Mouse (Mus musculus) large intestine, adult 2 months (tissue): ENCODE results near the gene Herpud1. TPM values are rescaled to one million over a fixed set of nuclear protein-coding genes. Genes with fewer than 3 reads are reported as not detected.

Experiments
- DNase-seq: peaks from one replicate; pipeline ENCODE4 v3.0.0-alpha.2; 2012; ENCODE audit warnings: low read depth, low spot score
- WGBS: fragments of 180-500 bp; shearing (Covaris S2); methylation state at CpG from one replicate; pipeline ENCODE4 v1.1.7; 2018; 5-methylcytosine and 5-hydroxymethylcytosine counted together
- polyA plus RNA-seq: library from polyadenylated mRNA; depleted of rRNA; stranded (reverse); fragments of >200 nt; gene quantifications from 2 replicates; pipeline ENCODE4 v1.2.3, GENCODE M21; 2012; rRNA removed

Herpud1 gene
- 170 and 227 TPM in 2 replicates for polyA plus RNA-seq

DNA sequence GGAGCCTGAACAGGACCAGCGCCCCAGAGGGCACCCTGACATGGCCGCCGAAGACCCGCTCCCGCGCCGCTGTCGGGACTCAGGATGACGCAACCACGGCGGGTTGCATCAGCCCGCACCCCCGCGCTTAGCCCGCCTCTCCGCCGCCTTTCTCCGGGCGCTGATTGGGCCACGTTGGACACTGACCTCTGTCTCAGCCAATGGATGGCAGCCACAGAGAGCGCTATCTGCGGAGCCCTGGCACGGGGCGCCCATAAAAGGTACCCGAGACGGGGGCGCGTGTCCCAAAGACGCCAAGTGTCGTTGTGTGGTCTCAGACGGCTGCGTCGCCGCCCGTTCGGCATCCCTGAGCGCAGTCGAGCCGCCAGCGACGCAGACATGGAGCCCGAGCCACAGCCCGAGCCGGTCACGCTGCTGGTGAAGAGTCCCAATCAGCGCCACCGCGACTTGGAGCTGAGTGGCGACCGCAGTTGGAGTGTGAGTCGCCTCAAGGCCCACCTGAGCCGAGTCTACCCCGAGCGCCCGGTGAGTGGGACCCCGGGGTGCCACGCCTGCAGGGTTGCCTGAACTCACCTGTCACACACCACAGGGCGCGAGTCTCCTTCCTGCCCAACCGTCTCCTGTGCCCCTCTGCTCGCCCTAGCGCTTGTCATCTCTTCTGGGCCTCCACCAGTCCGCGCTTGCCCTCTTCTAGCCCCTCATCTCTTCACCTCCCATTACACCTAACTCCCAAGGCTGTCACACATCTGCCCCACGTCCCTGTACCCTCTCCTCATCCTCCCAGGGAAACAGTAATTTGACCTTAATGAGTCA, at the start of gene Herpud1:
TSS of gene Herpud1 (plus strand) at position 225 of the 813 bp plus-strand sequence.
- WGBS = under 1% methylated on average over 65 of the region's 65 CpGs

DNA sequence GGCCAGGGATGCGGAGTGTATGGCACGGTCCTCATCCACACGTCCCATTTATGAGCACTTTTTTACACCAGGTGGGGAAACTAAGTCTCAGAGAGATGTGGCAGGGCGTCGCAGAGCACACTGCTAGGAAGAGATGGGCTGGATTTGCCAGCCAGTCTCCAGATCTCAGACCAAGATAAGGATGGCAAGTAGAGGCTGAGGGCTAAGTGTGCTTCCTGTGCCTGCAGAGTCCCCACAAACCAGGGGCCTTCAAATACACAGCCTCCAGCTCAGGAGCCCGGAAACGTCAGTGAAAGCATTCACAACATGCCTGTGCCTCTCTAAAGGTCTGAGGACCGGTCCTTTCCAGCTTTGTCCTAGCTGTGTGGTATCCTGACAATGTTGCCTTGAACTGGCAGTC, 48.7 kb upstream of the Herpud1 start:
- no peak for DNase-seq

More for the DNA sequence above, at the start of gene Herpud1:
- DNase-seq = no peak

DNA sequence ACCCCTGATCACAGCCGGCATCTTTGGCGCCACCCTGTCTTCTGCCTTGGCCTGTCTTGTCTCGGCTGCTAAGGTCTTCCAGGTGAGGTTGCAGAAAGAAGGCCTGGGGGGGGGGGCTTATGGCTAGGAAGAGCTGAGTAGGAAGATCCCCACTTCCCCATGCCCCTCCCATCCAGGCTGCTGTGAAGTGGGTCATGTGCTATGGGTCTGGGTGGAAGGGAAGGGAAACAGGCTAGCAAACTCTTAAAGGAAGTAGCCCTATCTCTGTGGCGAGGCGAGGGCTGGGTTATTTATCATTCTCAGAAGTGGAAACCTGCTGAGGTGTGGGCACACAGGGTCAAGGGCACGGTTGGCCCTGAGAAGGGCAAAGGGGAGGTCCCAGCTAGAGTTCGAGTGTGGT, 45.4 kb upstream of the Herpud1 start:
- DNase-seq = no peak
- WGBS = 65% methylated on average over 7 of the region's 7 CpGs

More for the DNA sequence above, 48.7 kb upstream of the Herpud1 start:
- WGBS = 77% methylated on average over 8 of the region's 8 CpGs

DNA sequence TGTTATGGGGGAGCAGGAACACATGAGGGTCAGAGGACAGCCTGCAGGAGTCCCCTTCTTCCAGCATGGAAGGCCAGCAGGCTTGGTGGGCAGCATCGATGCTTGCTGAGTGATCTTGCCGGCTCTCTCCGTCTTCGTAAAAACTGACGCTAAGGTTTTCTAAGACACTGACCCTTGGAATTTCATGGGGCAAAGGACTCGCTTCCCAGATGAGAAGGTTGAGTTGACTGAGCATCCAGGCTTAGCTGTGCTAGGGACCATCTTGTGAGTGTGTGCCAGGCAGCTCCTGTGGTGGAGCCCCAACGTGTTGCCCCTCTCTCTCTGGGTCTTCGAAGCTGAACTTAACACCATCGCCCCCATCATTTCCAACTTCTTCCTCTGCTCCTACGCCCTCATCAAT, 43.5 kb upstream of the Herpud1 start:
- 91% methylated on average over 10 of the region's 10 CpGs for WGBS
- DNase-seq = no peak

DNA sequence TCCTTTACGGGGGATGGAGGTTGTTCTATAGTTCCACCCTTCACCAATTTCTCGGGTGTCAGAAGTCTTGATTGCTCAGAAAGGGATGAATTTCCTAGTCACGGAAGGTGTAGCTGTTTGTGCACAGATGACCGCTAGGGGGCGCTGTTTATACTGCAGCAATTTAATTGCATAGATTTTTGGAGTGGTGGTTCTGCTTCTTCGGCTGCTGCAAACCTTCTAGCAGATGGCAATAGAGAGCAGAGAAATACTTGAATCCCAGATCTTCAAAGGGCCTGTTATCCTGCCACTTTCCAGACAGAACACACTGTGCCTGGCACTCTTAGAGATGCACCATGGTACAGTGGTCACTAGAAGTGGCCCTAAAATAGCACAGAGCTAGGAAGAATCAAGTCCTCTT, 42.9 kb upstream of the Herpud1 start:
- 4% methylated on average over 6 of the region's 6 CpGs for WGBS
- peak; percentile 62 for DNase-seq

DNA sequence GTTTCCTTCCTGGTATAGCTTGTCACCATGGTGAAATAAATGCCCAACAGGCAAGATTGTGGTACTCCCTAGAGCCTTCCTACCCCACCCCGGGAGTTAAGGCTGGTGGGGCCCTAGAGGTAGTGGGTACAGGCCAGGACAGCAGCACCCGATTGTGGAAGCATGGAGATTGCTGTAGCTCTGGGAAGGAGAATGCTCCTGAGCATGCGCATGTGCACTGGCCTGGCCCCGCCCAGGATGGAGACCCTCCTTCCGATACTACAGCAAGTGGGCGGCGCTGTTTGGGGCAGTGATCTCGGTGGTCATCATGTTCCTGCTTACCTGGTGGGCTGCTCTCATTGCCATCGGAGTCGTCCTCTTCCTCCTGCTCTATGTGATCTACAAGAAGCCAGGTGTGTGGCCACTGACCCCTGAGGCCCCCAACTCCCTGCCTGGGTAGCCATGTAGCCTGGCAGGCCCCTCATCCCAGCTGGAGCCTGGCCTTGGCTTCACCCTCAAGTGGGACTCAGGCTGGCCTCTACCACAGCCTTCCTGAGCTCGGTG, 42.4 kb upstream of the Herpud1 start:
- DNase-seq = no peak
- WGBS = 90% methylated on average over 11 of the region's 11 CpGs

DNA sequence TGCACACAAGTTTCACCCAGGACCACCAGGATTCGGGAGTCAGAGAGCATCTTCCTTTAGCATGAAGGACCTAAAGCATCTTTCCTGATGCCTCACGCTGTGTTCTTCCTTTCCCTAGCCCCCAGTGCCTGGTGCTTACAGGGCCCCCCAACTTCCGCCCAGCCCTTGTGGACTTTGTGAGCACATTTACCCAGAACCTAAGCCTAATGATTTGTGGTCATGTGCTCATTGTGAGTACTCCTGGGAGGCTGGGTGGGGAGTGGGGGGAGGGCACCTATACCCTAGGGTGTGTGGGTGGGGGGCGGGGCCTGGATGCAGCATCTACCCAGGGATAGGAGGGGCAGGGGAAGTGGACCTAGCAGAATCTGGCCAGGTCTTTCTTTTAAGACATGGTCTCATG, 40.6 kb upstream of the Herpud1 start:
- WGBS = 84% methylated on average over 4 of the region's 4 CpGs
- no peak for DNase-seq

DNA sequence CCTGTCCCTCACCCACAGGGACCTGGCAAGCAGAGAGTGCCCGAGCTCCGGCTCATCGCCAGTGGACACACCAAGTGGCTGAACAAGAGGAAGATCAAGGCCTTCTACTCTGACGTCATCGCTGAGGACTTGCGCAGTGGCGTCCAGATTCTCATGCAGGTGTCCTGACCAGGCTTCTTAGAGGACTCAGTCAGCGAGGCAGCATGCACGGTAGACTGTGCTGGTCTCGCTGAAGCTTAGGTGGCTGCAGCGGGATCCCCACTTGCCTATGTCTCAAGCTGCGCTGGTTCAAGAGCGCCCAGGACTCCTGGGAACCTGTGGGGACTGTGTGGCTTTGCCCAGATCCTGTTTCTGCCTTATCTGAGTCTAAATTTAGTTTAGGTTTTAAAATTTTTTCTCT, 40.0 kb upstream of the Herpud1 start:
- WGBS = 93% methylated on average over 13 of the region's 13 CpGs
- no peak for DNase-seq

DNA sequence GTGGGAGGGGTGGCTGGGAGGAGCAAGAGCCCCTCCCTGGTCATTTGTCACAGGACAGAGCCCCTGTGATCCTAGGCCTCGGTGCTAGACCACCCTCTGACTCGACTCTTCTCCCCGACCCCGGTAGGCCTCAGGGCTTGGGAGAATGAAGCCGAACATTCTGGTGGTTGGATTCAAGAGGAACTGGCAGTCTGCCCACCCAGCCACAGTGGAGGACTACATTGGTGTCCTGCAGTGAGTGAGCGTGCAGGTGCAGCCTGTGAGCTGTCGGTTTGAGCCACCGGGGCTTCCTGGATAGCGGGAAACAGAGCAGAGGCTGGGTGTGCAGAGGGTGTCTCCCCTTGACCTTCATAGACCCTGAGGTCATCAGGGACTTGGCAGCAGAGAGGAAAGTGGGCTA, 37.8 kb upstream of the Herpud1 start:
- 65% methylated on average over 9 of the region's 9 CpGs for WGBS

DNA sequence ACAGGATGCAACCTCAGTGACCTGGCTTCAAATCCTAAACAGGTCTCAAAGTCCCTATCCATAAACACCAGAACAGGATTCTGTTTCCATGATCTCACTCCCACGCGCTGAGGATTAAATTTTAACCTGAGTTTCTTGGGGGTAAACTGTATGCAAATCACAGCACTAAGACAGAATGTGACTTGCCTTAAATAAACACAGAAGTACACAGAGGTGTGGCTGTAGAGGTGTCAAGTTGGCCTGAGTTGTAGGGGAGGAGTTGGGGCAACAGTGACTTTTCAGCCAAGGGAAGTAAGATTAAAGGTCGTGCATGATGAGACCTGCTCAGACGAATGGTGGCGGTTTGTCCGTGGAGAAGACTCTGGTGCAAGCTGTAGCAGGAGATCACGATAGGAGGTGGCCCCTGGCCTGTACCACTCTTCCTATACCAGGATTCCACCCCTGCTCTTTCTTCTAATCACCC, 32.1 kb upstream of the Herpud1 start:
- WGBS = 27% methylated on average over 7 of the region's 7 CpGs
- peak; percentile 98 for DNase-seq

More for the DNA sequence above, 37.8 kb upstream of the Herpud1 start:
- no peak for DNase-seq

DNA sequence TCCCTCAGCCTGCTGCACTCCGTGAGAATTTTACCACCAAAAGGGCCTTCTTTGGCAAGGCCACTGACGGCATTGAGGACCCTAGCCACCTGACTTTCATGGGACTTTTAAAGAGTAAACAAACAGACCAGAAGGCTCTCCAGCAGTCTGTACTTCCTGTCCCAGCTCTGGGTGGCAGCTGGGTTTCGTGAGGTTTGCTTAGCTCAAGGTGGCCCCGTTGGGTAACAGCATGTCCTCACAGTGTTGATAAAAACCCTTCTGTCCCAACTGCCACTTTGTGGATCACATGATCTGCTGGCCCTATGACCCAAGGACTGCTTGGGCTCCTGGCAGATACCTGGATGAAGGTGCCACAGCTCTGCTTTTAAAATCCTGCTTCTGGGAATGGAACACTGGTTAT, 31.7 kb upstream of the Herpud1 start:
- 20% methylated on average over 4 of the region's 4 CpGs for WGBS
- DNase-seq = no peak

DNA sequence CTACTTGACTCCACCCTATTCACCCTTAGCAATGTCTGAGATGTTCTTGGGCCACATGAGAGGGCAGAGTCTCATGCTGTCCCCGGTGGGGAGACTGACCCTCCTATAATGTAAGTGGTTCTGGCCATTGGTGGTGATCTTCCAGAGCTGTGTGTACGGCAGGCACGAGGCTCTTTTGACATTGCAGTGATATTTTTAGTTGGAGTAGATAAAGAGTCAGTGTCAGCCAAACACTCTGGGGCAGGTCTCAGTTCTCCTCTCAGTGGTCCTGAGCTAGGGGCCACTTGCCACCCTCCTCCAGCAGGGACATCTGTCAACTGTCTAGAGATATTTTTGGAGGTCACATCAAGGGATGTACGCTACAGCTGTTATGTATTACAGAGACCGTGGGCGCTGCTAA, 29.0 kb upstream of the Herpud1 start:
- no peak for DNase-seq
- 81% methylated on average over 6 of the region's 6 CpGs for WGBS

DNA sequence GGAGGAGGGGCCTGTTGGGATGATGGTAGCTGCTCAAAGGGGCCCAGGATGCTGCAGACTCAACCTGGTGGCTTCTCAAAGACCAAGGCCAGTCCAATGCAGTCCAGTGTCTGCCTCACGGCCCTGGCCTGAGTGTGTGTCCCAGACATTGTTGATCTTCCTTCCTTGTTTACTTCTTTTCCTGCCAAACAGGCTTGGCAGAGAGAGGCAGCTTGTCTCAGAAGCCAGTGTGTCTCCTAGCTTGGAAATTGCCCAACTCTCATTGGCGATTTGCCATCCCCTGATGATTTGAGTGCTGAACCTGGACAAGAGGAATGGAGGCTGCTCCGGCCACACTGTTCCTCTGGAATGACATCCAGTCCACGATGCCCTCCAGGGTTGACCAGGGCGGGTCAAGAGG, 27.7 kb upstream of the Herpud1 start:
- DNase-seq = peak; percentile 75
- 20% methylated on average over 5 of the region's 5 CpGs for WGBS

DNA sequence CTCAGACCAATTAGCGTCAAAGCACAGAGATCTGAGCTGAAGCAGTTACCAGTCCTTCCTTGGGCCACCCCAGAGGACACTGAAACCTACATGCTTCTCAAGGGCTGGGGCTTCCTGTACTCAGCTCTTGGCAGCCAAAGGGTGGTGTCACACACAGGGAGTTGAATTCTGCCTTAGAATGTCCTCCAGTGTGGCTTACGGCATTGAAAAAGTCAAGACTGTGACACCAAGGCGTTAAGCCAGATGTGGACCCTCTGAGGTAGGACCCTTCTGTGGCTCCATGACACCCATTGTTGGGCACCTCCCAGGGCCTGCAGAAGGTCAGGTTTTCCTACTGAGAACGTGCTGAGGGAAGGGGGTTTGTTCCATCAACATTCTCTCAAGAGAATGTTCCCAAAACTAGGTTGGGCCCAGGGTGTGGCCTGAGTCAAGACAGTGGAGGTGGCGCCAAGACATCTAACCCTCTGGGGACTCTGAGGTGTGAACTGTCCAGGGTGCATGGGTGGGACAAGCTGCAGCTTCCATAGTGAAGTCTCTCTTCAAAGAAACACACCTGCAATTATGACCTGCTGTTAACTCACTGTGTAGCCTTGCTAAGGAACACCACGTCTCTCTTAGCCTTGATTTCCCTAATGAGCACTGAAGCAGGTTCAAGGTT, 24.3 kb upstream of the Herpud1 start:
- 63% methylated on average over 6 of the region's 6 CpGs for WGBS
- DNase-seq = no peak

DNA sequence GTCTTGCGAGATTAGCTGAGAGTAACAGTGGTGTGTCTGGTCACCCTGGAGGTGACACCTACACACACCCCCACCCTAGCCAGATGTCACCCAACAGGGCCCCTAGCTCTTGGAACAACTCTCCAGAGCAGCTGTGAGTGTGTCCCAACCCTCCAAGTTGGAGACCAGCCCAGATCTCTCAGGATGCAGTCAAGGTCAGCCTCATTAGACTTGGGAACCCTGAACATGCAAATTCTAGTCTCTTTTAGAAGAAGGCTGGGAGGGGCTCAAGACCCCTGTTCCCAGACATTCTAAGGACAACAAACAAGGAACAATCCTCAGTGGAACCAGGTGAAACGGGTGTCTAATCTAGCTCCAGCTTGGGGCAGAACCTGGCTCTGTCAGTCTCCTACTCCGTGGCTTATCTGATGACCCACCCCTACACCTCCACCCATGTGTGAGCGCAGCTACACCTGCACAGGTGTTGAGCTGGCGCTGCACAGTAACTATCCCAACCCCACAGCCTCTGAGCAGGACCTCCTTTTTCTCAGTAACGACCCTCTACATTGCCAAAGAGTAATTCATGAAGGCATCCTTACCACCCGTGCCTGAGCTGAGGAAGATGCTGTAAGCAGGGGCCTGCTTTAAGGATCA, 23.5 kb upstream of the Herpud1 start:
- no peak for DNase-seq

DNA sequence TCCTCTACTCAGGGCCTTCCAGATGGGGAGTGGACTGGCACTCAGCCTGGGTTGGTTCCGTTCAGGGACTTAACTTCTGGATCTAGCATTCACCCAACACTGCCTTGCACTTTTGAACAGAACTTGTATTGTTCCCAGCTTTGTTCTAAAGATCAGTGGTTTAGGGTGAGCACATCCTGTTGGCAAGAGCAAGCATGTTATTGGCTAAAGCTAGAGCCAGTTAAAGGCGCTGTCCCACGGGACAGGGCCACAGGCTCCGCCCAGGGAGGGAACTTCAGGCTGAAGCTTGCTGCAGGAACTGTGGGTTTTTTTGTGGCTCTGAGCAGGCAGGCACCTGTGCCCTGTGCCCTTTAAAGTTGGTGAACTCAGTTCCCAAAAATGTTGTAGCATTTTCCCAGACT, 22.9 kb upstream of the Herpud1 start:
- 14% methylated on average over 4 of the region's 4 CpGs for WGBS
- DNase-seq = no peak

More for the DNA sequence above, 23.5 kb upstream of the Herpud1 start:
- 21% methylated on average over 7 of the region's 7 CpGs for WGBS

DNA sequence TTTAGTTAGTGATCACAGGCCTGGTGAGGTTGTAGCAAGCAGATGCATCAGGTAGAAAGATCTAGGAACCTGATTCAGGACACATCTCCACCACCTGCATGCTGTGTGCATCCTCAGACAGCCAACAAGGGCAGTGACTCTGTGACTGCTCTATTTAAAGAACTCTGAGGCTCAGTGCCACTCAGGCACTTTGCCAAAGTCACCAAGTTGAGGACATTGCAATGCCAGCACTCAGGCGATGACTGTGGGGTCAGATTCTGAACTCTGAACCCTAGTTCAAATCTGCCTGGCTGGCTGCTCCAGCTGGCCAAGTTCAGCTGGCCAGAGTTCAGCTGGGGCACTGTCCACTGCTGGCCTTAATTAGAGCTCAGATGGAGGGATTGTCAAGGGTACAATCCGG, 22.3 kb upstream of the Herpud1 start:
- no peak for DNase-seq
- WGBS = 40% methylated on average over 2 of the region's 2 CpGs

DNA sequence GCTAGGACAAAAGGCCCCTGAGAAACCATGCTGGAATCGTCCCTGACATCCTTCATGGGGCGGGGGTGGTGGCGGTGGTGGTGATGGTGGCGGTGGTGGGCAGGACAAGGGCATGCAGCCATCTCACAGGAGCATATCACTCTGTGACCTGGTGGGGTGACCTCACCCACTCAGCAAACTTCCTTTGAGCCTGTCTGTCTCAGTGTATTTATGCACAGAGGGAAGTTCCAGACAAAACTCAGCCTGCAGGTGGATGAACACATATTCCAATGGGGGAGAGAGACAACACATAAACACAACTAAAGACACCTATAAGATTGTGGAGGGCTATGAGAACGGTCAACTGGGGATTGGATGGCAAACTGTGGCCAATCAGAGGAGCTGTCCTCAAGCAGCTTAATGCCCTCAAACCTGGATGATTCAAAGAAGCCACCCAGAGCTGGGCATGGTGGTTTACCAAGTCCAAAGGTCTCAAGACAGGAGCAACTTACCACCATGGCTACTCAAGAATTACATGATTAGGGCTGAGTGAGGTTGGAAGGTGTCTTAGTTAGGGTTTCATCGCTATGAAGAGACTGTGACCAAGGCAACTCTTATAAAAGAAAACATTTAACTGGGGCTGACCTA, 21.4 kb upstream of the Herpud1 start:
- WGBS = 67% methylated on average over 6 of the region's 6 CpGs
- DNase-seq = no peak

DNA sequence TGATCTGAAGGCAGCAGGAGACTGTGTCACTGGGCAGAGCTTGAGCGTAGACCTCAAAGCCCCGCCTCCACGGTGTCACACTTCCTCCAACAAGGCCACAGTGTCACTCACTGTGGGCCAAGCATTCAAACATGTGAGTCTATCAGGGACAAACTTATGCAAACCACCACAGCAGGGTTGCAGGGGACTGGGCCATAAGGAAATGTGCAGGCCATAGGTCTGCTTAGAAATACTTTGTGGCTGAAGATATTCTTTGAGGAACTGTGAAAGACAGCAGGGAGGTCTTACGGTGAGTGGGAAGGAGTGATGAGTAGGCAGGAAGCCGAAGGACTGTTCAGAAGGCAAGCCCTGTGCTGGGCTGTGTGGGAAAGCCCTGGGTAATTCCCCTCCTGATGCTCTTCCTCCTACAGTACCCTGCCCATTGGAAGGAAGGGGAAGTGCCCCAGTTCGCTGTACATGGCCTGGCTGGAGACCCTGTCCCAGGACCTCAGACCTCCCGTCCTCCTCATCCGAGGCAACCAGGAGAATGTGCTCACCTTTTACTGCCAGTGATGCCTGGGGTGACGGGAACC, 20.7 kb upstream of the Herpud1 start:
- DNase-seq = no peak
- WGBS = 67% methylated on average over 9 of the region's 9 CpGs

DNA sequence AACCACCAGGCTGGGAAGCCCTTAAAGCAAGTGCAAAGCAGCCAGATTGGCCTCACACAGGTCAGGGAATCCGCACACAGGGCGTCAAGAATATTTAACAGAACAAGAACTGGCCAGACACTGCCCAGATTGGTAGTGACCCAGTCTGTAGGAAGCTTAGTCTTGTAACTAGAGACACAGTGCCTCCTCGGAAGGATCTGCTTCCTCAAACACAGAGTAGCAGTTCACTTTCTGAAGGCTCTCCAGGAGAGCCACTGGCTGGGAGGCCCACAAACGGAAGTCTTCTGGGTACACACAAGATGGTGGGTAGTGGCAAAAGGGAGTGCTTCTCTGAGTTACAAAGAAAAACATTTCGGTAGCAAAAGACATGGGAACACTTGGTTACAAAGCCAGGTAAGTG, 15.4 kb upstream of the Herpud1 start:
- DNase-seq = no peak
- WGBS = 88% methylated on average over 5 of the region's 5 CpGs
